Mouse (Mus musculus) midbrain, embryonic 14.5 days (tissue): ENCODE measurements around the gene Atoh8. TPM values are rescaled to one million over a fixed set of nuclear protein-coding genes. Genes with fewer than 3 reads are reported as not detected.

Experiments used
- ATAC-seq: fragments of 200-750 bp; cut with Nextera tagmentation; 2 replicates; pipeline ENCODE4 v1.8.0; 2017; ENCODE audit warnings: moderate number of reproducible peaks, moderate library complexity; ENCODE audit not compliant: low FRiP score, low TSS enrichment
- DNase-seq: peaks from one replicate; pipeline ENCODE4 v3.0.0-alpha.2; 2015
- H3K27ac ChIP-seq: fragments of 300-500 bp; sonication (generic); replicated peaks from 2 replicates; pipeline ENCODE4 v1.5.1; 2014; ENCODE audit warnings: mild to moderate bottlenecking, low read depth, low read length, moderate library complexity
- H3K27me3 ChIP-seq: fragments of 300-500 bp; sonication (generic); 2 replicates; pipeline ENCODE4 v1.6.1; 2014; ENCODE audit warnings: low read length, control low read depth, mixed read lengths; ENCODE audit not compliant: control insufficient read depth, insufficient read depth
- H3K36me3 ChIP-seq: fragments of 300-500 bp; sonication (generic); 2 replicates; pipeline ENCODE4 v1.6.1; 2014; ENCODE audit warnings: low read length, control low read depth; ENCODE audit not compliant: control insufficient read depth, insufficient read depth
- H3K4me1 ChIP-seq: fragments of 300-500 bp; sonication (generic); 2 replicates; pipeline ENCODE4 v1.6.1; 2014; ENCODE audit warnings: mild to moderate bottlenecking, antibody characterized with exemption, low read length, control low read depth; ENCODE audit not compliant: control insufficient read depth, insufficient read depth
- H3K4me2 ChIP-seq: fragments of 300-500 bp; sonication (generic); 2 replicates; pipeline ENCODE4 v1.6.1; 2014; ENCODE audit warnings: mild to moderate bottlenecking, low read length, moderate library complexity
- H3K4me3 ChIP-seq: fragments of 300-500 bp; sonication (generic); replicated peaks from 2 replicates; pipeline ENCODE4 v1.5.1; 2014; ENCODE audit warnings: low read depth, low read length
- H3K9ac ChIP-seq: fragments of 300-500 bp; sonication (generic); replicated peaks from 2 replicates; pipeline ENCODE4 v1.6.1; 2014; ENCODE audit warnings: mild to moderate bottlenecking, low read length, moderate library complexity
- H3K9me3 ChIP-seq: fragments of 300-500 bp; sonication (generic); 2 replicates; pipeline ENCODE4 v1.6.1; 2016; ENCODE audit warnings: low read length, control low read depth, mixed read lengths; ENCODE audit not compliant: control insufficient read depth
- WGBS: fragments of 180-500 bp; shearing (Covaris S2); extraction: QIAGEN DNeasy Blood & Tissue Kit; methylation state at CpG from one replicate; pipeline ENCODE4 v1.1.7; 2014; 5-methylcytosine and 5-hydroxymethylcytosine counted together
- polyA plus RNA-seq: library from polyadenylated mRNA; unstranded; fragments of >200 nt; fragmentation: Nextera tagmentation; extraction: Ambion mirVana; gene quantifications from 2 replicates; pipeline ENCODE4 v1.2.1, GENCODE M21; 2014

Gene Atoh8
- polyA plus RNA-seq, 1 experiment from 2014 or later, result 2.4 TPM

DNA sequence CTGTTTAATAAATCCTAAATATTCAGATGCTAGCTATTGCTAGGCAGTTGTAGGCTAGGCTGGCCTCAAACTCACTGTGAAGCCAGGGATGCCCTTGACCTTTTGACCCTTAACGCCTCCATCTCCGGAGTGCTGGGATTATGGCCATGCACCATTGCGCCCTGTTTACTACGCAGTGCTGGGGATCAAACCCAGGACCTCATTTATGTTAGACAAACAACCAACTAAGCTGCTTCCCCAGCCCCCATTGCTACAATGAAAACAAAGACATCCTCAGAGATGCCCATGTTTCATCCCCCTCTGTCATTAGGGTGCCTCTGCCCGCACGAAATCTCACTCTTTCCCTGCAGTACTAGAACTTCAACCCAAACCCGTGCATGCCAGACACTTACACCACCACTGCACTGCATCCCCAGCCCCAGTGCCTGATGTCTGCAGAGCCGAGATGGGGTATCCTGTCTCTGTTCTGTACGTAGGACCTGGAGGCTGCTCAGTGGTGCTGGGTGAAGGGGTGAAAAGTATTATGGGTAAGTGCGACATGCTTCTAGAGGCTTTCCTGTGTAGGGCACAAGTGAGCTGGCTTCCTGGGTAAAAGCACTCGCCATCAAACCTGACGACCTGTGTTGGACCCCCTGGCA, 26.4 kb upstream of the Atoh8 start:
- H3K9ac ChIP-seq, result no peak overlapping the region
- no peaks in the 10 kb centered on the region for H3K36me3 ChIP-seq
- 78% methylated on average over 12 of the region's 12 CpGs for WGBS
- H3K4me1 ChIP-seq, result no peaks in the 10 kb centered on the region
- no peaks in the 10 kb centered on the region for H3K27me3 ChIP-seq
- H3K27ac ChIP-seq, result no peak overlapping the region
- no peaks in the 10 kb centered on the region for H3K9me3 ChIP-seq
- DNase-seq (no peak), ATAC-seq (no peak)
- H3K4me2 ChIP-seq, result no peak overlapping the region
- H3K4me3 ChIP-seq, result no peak overlapping the region

DNA sequence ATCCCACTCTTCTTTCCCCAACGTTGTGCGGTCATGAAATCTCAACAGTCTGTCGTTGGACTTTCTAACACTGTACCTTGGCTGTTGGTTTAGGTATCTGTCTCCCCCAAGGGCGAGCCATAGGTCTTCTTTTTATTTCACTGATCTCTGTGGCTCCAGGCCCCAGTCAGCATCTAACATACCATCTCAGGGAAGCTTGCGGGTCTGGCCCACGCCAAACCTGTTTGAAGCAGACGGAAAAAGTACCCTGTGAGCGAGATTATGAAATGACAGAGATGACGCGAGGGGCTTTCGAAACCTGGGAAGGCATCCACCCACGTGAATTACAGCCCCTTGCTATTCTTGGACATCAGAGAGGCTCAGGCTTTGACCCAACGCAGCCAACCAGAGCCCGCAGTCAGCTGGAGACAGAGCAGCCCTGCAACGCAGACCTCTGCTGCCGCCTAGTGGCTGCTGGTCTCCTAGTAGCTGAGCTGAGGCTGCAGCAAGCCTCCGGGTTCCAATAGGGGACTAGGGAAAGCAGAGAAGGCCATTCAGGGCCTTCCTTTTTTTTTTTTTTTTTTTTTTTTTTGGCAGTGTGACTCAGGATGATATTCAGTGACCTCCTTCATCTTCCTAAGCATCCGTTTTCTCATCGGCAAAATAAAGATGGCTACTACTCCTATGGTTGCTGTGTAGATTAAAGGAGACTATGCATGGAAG, 25.8 kb upstream of the Atoh8 start:
- H3K4me3 ChIP-seq, result no peak overlapping the region
- H3K27ac ChIP-seq, result no peak overlapping the region
- no peak overlapping the region for H3K4me2 ChIP-seq
- WGBS, result 32% methylated on average over 19 of the region's 19 CpGs
- no peaks in the 10 kb centered on the region for H3K27me3 ChIP-seq
- DNase-seq (peak; percentile 97), ATAC-seq (peak; percentile 85; the same call in 1 of the 2 replicates)
- no peaks in the 10 kb centered on the region for H3K9me3 ChIP-seq
- no peak overlapping the region for H3K9ac ChIP-seq
- no peaks in the 10 kb centered on the region for H3K4me1 ChIP-seq
- H3K36me3 ChIP-seq, result no peaks in the 10 kb centered on the region

DNA sequence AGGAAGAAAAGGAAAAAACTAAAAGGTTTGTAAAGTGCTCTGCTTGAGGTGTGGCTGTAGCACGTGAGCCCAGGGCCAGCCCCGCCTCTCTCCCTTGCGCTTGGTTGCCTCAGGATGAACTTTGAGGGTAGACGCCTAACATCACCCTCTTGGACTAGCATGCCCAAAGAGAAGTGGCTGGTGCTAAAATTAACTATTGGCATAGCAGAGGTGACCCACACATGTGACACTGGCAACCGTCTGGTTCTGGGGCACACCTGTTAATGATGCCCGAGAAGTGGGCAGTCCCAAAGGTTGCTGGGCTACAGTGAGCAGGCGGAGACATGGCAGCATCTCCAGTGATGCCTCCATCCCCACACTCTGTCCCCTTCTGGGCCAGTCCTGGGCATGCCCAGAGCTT, 24.1 kb upstream of the Atoh8 start:
- Histone ChIP-seq H3K4me1 (no peaks in the 10 kb centered on the region), H3K27ac (no peak overlapping the region), H3K4me3 (no peak overlapping the region), H3K9me3 (no peaks in the 10 kb centered on the region), H3K9ac (no peak overlapping the region), H3K27me3 (no peaks in the 10 kb centered on the region), H3K36me3 (no peaks in the 10 kb centered on the region), H3K4me2 (no peak overlapping the region)
- WGBS, result 77% methylated on average over 7 of the region's 7 CpGs
- DNase-seq, result no peak
- ATAC-seq, result no peak

DNA sequence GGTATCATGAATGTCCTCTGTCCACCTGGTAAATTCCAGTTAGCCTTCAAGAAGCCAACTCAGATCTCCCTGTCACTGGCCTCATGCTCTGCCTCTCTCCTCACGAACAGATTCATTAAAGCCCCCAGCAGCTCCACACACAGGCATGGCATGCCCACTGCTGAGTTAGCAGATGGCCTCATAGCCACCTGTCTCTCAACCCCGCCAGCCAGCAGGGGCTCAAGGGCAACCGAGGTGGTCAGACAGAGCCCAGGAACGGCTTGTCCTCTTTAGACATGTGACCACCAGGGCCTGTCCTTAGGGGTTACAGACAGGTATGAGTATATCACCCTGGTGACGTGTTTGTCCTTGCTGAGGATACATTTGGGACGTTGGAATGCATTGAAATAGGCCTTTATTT, 19.9 kb upstream of the Atoh8 start:
- no peaks in the 10 kb centered on the region for H3K36me3 ChIP-seq
- WGBS, result 69% methylated on average over 6 of the region's 6 CpGs
- ATAC-seq (no peak), DNase-seq (no peak)
- H3K27ac ChIP-seq, result no peak overlapping the region
- H3K9me3 ChIP-seq, result no peaks in the 10 kb centered on the region
- H3K4me3 ChIP-seq, result no peak overlapping the region
- H3K9ac ChIP-seq, result no peak overlapping the region
- H3K27me3 ChIP-seq, result no peaks in the 10 kb centered on the region
- H3K4me1 ChIP-seq, result no peaks in the 10 kb centered on the region
- H3K4me2 ChIP-seq, result no peak overlapping the region

DNA sequence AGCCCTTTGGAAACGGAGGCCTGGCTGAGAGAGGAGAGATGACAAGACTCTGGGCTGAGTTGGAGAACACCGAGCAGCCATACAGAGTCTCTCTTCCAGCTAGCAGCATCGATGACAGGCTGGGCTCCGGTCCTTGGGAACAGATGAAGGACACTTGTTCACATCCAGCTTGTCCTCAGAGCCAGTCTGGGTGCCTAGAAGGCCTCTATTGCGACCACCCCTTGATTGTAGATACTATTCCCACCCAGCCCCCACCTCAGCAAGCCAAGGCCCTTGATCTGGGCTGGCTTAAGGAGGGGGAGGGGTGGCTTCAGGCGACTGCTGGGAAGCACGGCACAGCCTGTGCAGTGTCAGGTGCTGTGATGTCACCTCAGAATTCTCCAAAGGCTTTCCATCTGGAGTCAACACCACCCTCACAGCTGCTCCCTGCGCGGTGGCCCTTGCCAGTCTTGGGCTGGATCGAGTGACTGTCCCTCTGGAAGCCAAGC, 19.3 kb upstream of the Atoh8 start:
- no peaks in the 10 kb centered on the region for H3K9me3 ChIP-seq
- no peak overlapping the region for H3K4me3 ChIP-seq
- no peaks in the 10 kb centered on the region for H3K27me3 ChIP-seq
- no peaks in the 10 kb centered on the region for H3K36me3 ChIP-seq
- no peaks in the 10 kb centered on the region for H3K4me1 ChIP-seq
- no peak for DNase-seq
- no peak overlapping the region for H3K4me2 ChIP-seq
- ATAC-seq, result no peak
- no peak overlapping the region for H3K9ac ChIP-seq
- WGBS, result 53% methylated on average over 10 of the region's 10 CpGs
- H3K27ac ChIP-seq, result no peak overlapping the region

DNA sequence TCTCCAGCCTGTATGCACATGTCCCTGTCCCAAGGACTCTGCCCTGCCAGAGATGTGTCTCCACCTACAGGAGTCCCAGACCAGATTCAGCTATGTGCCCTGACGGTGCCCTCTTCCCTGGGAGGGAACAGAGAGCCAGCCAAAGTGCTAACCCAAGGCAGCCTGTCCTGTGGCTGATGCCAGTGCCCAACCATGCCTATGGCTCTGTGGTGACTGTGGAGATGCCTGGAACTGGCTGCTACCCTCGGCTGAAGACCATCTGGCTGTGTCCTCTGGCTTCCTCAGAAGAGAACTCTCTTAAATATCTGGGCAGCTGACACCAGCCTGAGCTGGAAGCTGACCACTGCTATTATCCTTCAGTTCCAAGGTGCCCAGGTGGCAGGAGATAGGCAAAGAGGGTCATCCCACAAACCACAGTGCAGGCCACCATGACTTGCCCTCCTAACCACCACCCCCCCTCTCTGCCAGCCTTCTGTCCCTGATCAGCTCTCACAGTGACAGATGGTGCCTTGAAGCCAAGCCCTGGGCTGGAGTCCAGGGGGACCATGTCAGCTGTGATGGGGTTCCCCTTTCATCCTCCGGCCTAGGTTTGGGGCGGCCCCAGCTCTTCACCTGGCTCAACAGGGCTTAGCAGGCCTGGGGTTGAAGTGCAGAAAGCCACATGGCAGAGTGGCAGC, 18.7 kb upstream of the Atoh8 start:
- H3K9ac ChIP-seq, result no peak overlapping the region
- no peak overlapping the region for H3K4me3 ChIP-seq
- no peak for DNase-seq
- no peaks in the 10 kb centered on the region for H3K9me3 ChIP-seq
- no peaks in the 10 kb centered on the region for H3K4me1 ChIP-seq
- no peaks in the 10 kb centered on the region for H3K27me3 ChIP-seq
- H3K36me3 ChIP-seq, result no peaks in the 10 kb centered on the region
- 66% methylated on average over 4 of the region's 4 CpGs for WGBS
- no peak overlapping the region for H3K27ac ChIP-seq
- no peak for ATAC-seq
- no peak overlapping the region for H3K4me2 ChIP-seq

DNA sequence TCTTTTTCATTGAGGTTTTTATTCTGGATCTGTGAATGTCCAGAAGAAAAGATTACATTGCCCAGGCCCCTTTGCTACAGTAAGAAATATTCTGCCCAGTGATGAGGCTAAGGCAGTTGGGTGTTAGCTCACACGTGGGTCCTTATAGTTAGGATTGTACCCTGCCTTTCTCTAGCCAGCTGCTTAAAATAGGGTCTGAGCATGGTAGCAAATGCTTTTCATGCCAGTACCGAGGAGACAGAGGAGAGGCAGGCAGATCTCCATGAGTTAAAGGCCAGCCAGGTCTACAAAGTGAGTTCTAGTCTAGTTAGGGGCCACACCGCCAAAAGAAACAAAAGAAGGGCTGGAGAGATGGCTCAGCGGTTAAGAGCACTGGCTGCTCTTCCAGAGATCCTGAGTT, 17.8 kb upstream of the Atoh8 start:
- Histone ChIP-seq H3K9ac (no peak overlapping the region), H3K27me3 (no peaks in the 10 kb centered on the region), H3K4me2 (no peak overlapping the region), H3K4me1 (no peaks in the 10 kb centered on the region), H3K27ac (no peak overlapping the region), H3K4me3 (no peak overlapping the region), H3K9me3 (no peaks in the 10 kb centered on the region), H3K36me3 (no peaks in the 10 kb centered on the region)
- no peak for DNase-seq
- ATAC-seq, result no peak
- WGBS, result 78% methylated on average over 4 of the region's 4 CpGs

DNA sequence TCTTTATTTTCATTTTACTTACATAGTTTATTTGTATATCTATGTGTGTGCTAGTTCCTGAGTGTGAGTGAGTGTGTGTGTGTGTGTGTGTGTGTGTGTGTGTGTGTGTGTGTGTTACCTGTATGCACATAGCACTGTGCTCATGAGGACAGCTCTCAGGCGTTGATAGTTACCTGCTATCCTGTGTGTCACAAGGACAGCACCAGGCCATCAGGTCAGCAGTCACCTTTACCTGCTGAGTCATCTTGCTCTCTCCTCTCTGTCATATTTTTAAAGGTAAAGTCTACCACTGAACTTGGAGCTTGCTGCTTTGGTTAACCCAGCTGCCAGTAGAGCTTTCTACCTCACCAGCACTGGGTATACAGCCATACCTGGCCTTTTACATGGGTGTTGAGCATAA, 17.1 kb upstream of the Atoh8 start:
- WGBS, result 89% methylated on average over 1 of the region's 1 CpGs

More for the DNA sequence above, 17.1 kb upstream of the Atoh8 start:
- Histone ChIP-seq H3K4me2 (no peak overlapping the region), H3K27me3 (no peaks in the 10 kb centered on the region), H3K9ac (no peak overlapping the region), H3K9me3 (no peaks in the 10 kb centered on the region), H3K4me3 (no peak overlapping the region), H3K36me3 (no peaks in the 10 kb centered on the region), H3K4me1 (no peaks in the 10 kb centered on the region), H3K27ac (no peak overlapping the region)
- no peak for DNase-seq
- ATAC-seq, result no peak
